Mouse (Mus musculus) forebrain, embryonic 11.5 days (tissue): ENCODE data around the gene Evi2. TPM values are rescaled to one million over a fixed set of nuclear protein-coding genes. Genes with fewer than 3 reads are reported as not detected.

Experiments used
- ATAC-seq: fragments of 200-750 bp; cut with Nextera tagmentation; replicated peaks from 2 replicates; pipeline ENCODE4 v1.8.0; 2017; ENCODE audit warnings: moderate TSS enrichment; ENCODE audit not compliant: low FRiP score
- DNase-seq: peaks from one replicate; pipeline ENCODE4 v3.0.0-alpha.2; 2017; ENCODE audit warnings: low spot score
- H3K27ac ChIP-seq: fragments of 300-500 bp; sonication (generic); 2 replicates; pipeline ENCODE4 v1.5.1; 2014; ENCODE audit warnings: low read depth, low read length
- H3K27me3 ChIP-seq: fragments of 300-500 bp; sonication (generic); 2 replicates; pipeline ENCODE4 v1.6.1; 2014; ENCODE audit warnings: mild to moderate bottlenecking, low read length, mixed read lengths; ENCODE audit not compliant: control insufficient read depth, insufficient read depth
- H3K36me3 ChIP-seq: fragments of 300-500 bp; sonication (generic); 2 replicates; pipeline ENCODE4 v1.6.1; 2014; ENCODE audit warnings: mild to moderate bottlenecking, low read length, moderate library complexity, mixed read lengths; ENCODE audit not compliant: control insufficient read depth, insufficient read depth
- H3K4me1 ChIP-seq: fragments of 300-500 bp; sonication (generic); replicated peaks from 2 replicates; pipeline ENCODE4 v1.6.1; 2014; ENCODE audit warnings: low read length, mixed read lengths; ENCODE audit not compliant: control insufficient read depth, insufficient read depth
- H3K4me2 ChIP-seq: fragments of 300-500 bp; sonication (generic); 2 replicates; pipeline ENCODE4 v1.6.1; 2014; ENCODE audit warnings: low read depth, mild to moderate bottlenecking, low read length, moderate library complexity, mixed read lengths; ENCODE audit not compliant: severe bottlenecking
- H3K4me3 ChIP-seq: fragments of 300-500 bp; sonication (generic); 2 replicates; pipeline ENCODE4 v1.5.1; 2014; ENCODE audit warnings: low read depth, low read length
- H3K9ac ChIP-seq: fragments of 300-500 bp; sonication (generic); 2 replicates; pipeline ENCODE4 v1.6.1; 2014; ENCODE audit warnings: low read length
- H3K9me3 ChIP-seq: fragments of 300-500 bp; sonication (generic); 2 replicates; pipeline ENCODE4 v1.6.1; 2016; ENCODE audit warnings: low read length, mixed read lengths; ENCODE audit not compliant: control insufficient read depth
- WGBS: fragments of 180-500 bp; shearing (Covaris S2); extraction: QIAGEN DNeasy Blood & Tissue Kit; methylation state at CpG from one replicate; pipeline ENCODE4 v1.1.7; 2014; 5-methylcytosine and 5-hydroxymethylcytosine counted together
- polyA plus RNA-seq: library from polyadenylated mRNA; unstranded; fragments of >200 nt; fragmentation: Nextera tagmentation; extraction: Ambion mirVana; gene quantifications from 2 replicates; pipeline ENCODE4 v1.2.1, GENCODE M21; 2014

Gene Evi2
- polyA plus RNA-seq, 1 experiment from 2014 or later = 1.3 TPM

- Histone ChIP-seq H3K9me3 (no peaks in the 10 kb centered on the region), H3K4me1 (no peaks in the 10 kb centered on the region), H3K27ac (no peak overlapping the region), H3K4me3 (no peak overlapping the region), H3K4me2 (no peak overlapping the region), H3K9ac (no peak overlapping the region), H3K36me3 (peaks cover 6% of the 10 kb centered on the region; the same call in 1 of the 2 replicates), H3K27me3 (no peaks in the 10 kb centered on the region)
- ATAC-seq = no peak
- 92% methylated on average over 4 of the region's 4 CpGs for WGBS
- no peak for DNase-seq
Observed at GRCm38 (mm10) chr11:79560536-79560935, 30.1 kb upstream of the Evi2 start.

DNA sequence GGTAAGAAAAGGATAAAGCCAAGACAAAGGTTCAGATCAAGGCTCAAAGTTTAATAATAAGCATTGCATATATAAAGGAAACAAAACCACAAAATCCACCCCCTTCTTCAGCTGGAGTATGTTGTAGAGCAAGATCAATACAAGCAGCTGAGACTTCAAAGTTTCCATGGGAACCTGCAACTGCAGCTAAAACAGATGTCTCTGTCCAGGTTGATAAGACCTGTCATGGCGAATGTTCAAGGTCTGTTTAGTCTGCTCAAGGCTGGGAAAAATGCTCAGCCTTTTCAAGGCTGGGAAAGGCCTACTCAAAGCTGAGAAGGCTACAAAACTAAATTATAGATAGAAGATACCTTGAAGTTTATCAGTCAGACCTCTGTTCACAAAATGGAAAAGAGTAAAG, 22.2 kb upstream of the Evi2 start:
- Histone ChIP-seq H3K4me3 (no peak overlapping the region), H3K27ac (no peak overlapping the region), H3K27me3 (no peaks in the 10 kb centered on the region), H3K9me3 (no peaks in the 10 kb centered on the region), H3K36me3 (peaks cover 3% of the 10 kb centered on the region; the same call in 1 of the 2 replicates), H3K4me2 (no peak overlapping the region), H3K9ac (no peak overlapping the region), H3K4me1 (no peaks in the 10 kb centered on the region)
- DNase-seq (no peak), ATAC-seq (no peak)
- 81% methylated on average over 1 of the region's 1 CpGs for WGBS

GRCm38 (mm10) chr11:79536293-79536692, 5.9 kb upstream of the Evi2 start:
- H3K4me2 ChIP-seq = no peak overlapping the region
- no peaks in the 10 kb centered on the region for H3K9me3 ChIP-seq
- 92% methylated on average over 3 of the region's 3 CpGs for WGBS
- H3K27ac ChIP-seq = no peak overlapping the region
- no peak overlapping the region for H3K9ac ChIP-seq
- no peaks in the 10 kb centered on the region; the same call in 1 of the 2 replicates for H3K36me3 ChIP-seq
- H3K4me3 ChIP-seq = no peak overlapping the region
- H3K4me1 ChIP-seq = no peaks in the 10 kb centered on the region
- H3K27me3 ChIP-seq = no peaks in the 10 kb centered on the region
- DNase-seq = no peak
- ATAC-seq = no peak

- Histone ChIP-seq H3K27me3 (no peaks in the 10 kb centered on the region), H3K27ac (no peak overlapping the region), H3K4me1 (no peaks in the 10 kb centered on the region), H3K9me3 (no peaks in the 10 kb centered on the region), H3K36me3 (no peaks in the 10 kb centered on the region; the same call in 1 of the 2 replicates), H3K4me3 (no peak overlapping the region), H3K4me2 (no peak overlapping the region), H3K9ac (no peak overlapping the region)
- WGBS = 93% methylated on average over 4 of the region's 4 CpGs
- DNase-seq (no peak), ATAC-seq (no peak)
Observed at GRCm38 (mm10) chr11:79535554-79535953, 5.2 kb upstream of the Evi2 start.

- no peak for DNase-seq
- Histone ChIP-seq H3K36me3 (no peaks in the 10 kb centered on the region; the same call in 1 of the 2 replicates), H3K27me3 (no peaks in the 10 kb centered on the region), H3K4me3 (no peak overlapping the region), H3K4me1 (no peaks in the 10 kb centered on the region), H3K4me2 (no peak overlapping the region), H3K9ac (no peak overlapping the region), H3K9me3 (no peaks in the 10 kb centered on the region), H3K27ac (no peak overlapping the region)
- no peak for ATAC-seq
- 87% methylated on average over 8 of the region's 8 CpGs for WGBS
Observed at GRCm38 (mm10) chr11:79533950-79534690, 3.7 kb upstream of the Evi2 start.

GRCm38 (mm10) chr11:79533311-79533710, 2.9 kb upstream of the Evi2 start:
- H3K9ac ChIP-seq = no peak overlapping the region
- H3K4me2 ChIP-seq = no peak overlapping the region
- WGBS = 87% methylated on average over 6 of the region's 6 CpGs
- H3K4me3 ChIP-seq = no peak overlapping the region
- no peaks in the 10 kb centered on the region; the same call in 1 of the 2 replicates for H3K36me3 ChIP-seq
- H3K27ac ChIP-seq = no peak overlapping the region
- H3K4me1 ChIP-seq = no peaks in the 10 kb centered on the region
- DNase-seq = no peak
- H3K27me3 ChIP-seq = no peaks in the 10 kb centered on the region
- no peak for ATAC-seq
- H3K9me3 ChIP-seq = no peaks in the 10 kb centered on the region

GRCm38 (mm10) chr11:79531485-79531884, 1.1 kb upstream of the Evi2 start:
- Histone ChIP-seq H3K27me3 (no peaks in the 10 kb centered on the region), H3K4me3 (no peak overlapping the region), H3K4me2 (no peak overlapping the region), H3K36me3 (no peaks in the 10 kb centered on the region), H3K27ac (no peak overlapping the region), H3K9ac (no peak overlapping the region), H3K9me3 (no peaks in the 10 kb centered on the region), H3K4me1 (no peaks in the 10 kb centered on the region)
- 86% methylated on average over 4 of the region's 4 CpGs for WGBS
- DNase-seq (no peak), ATAC-seq (no peak)

- ATAC-seq (no peak), DNase-seq (no peak)
- H3K4me3 ChIP-seq = no peak overlapping the region
Observed at GRCm38 (mm10) chr11:79530774-79531173, 385 bp upstream of the Evi2 start.

DNA sequence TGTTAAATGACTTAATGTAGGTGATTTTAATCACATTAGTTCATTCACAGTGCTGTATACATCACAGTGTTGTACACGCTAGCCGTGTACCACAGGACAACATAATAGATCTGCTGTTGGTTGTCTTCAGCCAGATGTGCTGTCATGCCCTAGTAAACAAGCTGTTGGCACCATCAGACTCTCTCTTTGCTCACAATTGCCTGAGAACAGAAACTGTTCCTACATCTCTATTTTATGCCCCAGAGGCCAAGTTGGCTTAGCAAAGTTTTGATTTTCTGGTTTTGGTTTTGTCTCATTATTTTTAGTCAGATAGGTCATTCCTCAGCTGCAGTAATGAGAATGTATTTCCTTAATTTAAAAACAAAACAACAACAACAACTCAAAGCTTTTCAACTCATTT, 653 bp downstream of the Evi2 start:
- Histone ChIP-seq H3K4me3 (no peak overlapping the region), H3K9ac (no peak overlapping the region), H3K27me3 (no peaks in the 10 kb centered on the region), H3K36me3 (no peaks in the 10 kb centered on the region), H3K4me2 (no peak overlapping the region), H3K9me3 (no peaks in the 10 kb centered on the region), H3K27ac (no peak overlapping the region), H3K4me1 (no peaks in the 10 kb centered on the region)
- DNase-seq = no peak
- 96% methylated on average over 2 of the region's 2 CpGs for WGBS
- ATAC-seq = no peak

More at GRCm38 (mm10) chr11:79530774-79531173, 385 bp upstream of the Evi2 start:
- Histone ChIP-seq H3K9me3 (no peaks in the 10 kb centered on the region), H3K36me3 (no peaks in the 10 kb centered on the region), H3K4me1 (no peaks in the 10 kb centered on the region), H3K9ac (no peak overlapping the region), H3K27ac (no peak overlapping the region), H3K4me2 (no peak overlapping the region), H3K27me3 (no peaks in the 10 kb centered on the region)
- WGBS = 92% methylated on average over 11 of the region's 11 CpGs
